Mouse (Mus musculus): Measurements from ENCODE around the gene Rpsa.

- TF ChIP-seq CTCF (IDR thresholded peaks at IDR 0.05; ENCODE audit: low read depth) (peak; percentile 93), EP300 (optimal IDR thresholded peaks at IDR 0.05) (no peak)
Observed at GRCm38 (mm10) chr9:120098682-120099081, 28.8 kb upstream of the Rpsa start.

Measured in stomach, postnatal 0 days (tissue).